Mouse (Mus musculus) hindbrain, embryonic 15.5 days (tissue): ENCODE data around the gene Gucy2e. TPM values are rescaled to one million over a fixed set of nuclear protein-coding genes. Genes with fewer than 3 reads are reported as not detected.

Source experiments
- polyA plus RNA-seq: library from polyadenylated mRNA; unstranded; fragments of >200 nt; fragmentation: Nextera tagmentation; extraction: Ambion mirVana; gene quantifications from 2 replicates; pipeline ENCODE4 v1.2.1, GENCODE M21; 2015

Gene Gucy2e
- polyA plus RNA-seq, 1 experiment from 2014 or later, result 0.40 TPM

Other genes with a start within 250 kb of the Gucy2e start
- 17.6 and 19.0 TPM in 2 replicates for gene Pfas, start 228.6 kb downstream of the Gucy2e start, polyA plus RNA-seq
- gene Ctc1, start 221.1 kb downstream of the Gucy2e start, polyA plus RNA-seq, result 56.4 and 71.2 TPM in 2 replicates
- gene Aurkb, start 191.4 kb downstream of the Gucy2e start, polyA plus RNA-seq, result 28.6 and 36.1 TPM in 2 replicates
- gene Borcs6, start 177.3 kb downstream of the Gucy2e start, polyA plus RNA-seq, result 22.1 and 23.1 TPM in 2 replicates
- 36.6 and 41.7 TPM in 2 replicates for gene Tmem107, start 166.2 kb downstream of the Gucy2e start, polyA plus RNA-seq
- 317 and 437 TPM in 2 replicates for gene Vamp2, start 148.5 kb downstream of the Gucy2e start, polyA plus RNA-seq
- 10.0 and 10.1 TPM in 2 replicates for gene Per1, start 141.8 kb downstream of the Gucy2e start, polyA plus RNA-seq
- gene Hes7, start 116.6 kb downstream of the Gucy2e start, polyA plus RNA-seq, result 0.87 and 0.98 TPM in 2 replicates
- gene 9130213A22Rik, start 114.4 kb downstream of the Gucy2e start, polyA plus RNA-seq, result 0.40 and 0.42 TPM in 2 replicates
- gene Aloxe3, start 111.1 kb downstream of the Gucy2e start, polyA plus RNA-seq, result 4.7 and 6.5 TPM in 2 replicates
- gene Alox12b, start 80.0 kb downstream of the Gucy2e start, polyA plus RNA-seq, result 0.35 and 0.72 TPM in 2 replicates
- 0.34 and 0.44 TPM in 2 replicates for gene Alox8, start 39.2 kb downstream of the Gucy2e start, polyA plus RNA-seq
- gene Cntrob, start 86.7 kb upstream of the Gucy2e start, polyA plus RNA-seq, result 16.2 and 17.3 TPM in 2 replicates
- 183 and 187 TPM in 2 replicates for gene Trappc1, start 86.9 kb upstream of the Gucy2e start, polyA plus RNA-seq
- 4.7 and 5.9 TPM in 2 replicates for gene Kcnab3, start 89.2 kb upstream of the Gucy2e start, polyA plus RNA-seq
- gene Rnf227, start 103.4 kb upstream of the Gucy2e start, polyA plus RNA-seq, result 221 and 228 TPM in 2 replicates
- gene Chd3, start 132.4 kb upstream of the Gucy2e start, polyA plus RNA-seq, result 83.5 and 83.7 TPM in 2 replicates
- 109 and 121 TPM in 2 replicates for gene Naa38, start 158.5 kb upstream of the Gucy2e start, polyA plus RNA-seq
- 30.6 and 33.5 TPM in 2 replicates for gene Cyb5d1, start 158.6 kb upstream of the Gucy2e start, polyA plus RNA-seq
- gene Tmem88, start 161.2 kb upstream of the Gucy2e start, polyA plus RNA-seq, result 6.8 and 7.2 TPM in 2 replicates
- 33.7 and 34.9 TPM in 2 replicates for gene Kdm6b, start 176.6 kb upstream of the Gucy2e start, polyA plus RNA-seq